Mouse (Mus musculus): ENCODE measurements at regions not wholly inside any gene's neighbourhood (a gene's known extent, or its start where the extent isn't known, plus 50 kb on each side); places are given as distances from the start of the nearest gene placed in this dataset.

DNA sequence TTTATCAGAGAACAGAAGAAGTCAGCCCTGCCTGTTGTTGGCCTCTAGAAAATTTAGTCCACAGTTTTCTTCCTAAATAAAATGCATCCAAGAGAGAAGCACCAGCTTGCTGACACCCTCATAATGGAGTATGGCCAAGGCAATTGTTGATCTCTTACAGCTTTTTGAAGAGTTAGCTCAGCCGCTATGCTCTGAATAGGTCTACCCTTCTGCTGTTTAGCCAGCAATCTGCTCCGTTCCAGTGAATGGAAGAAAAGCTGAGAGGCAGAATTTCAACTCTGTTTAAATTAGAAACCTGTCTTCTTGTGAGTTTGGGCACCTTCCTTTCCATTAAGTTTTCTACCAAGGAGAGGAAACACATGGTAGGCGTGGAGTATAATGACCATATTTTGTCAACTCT lies 290.8 kb downstream of the Rnf144b start:
- no peaks in the 10 kb centered on the region for H3K79me3 ChIP-seq (ENCODE audit: low read depth)
- no peak overlapping the region for H3ac ChIP-seq (ENCODE audit: control insufficient read depth, insufficient read length, low read depth)
- no peak for TF ChIP-seq MAX (IDR thresholded peaks at IDR 0.05)
- H3K79me2 ChIP-seq (ENCODE audit: control insufficient read depth, insufficient read depth), result no peaks in the 10 kb centered on the region
- no peak overlapping the region for H3K4me3 ChIP-seq (ENCODE audit: insufficient read depth, poor library complexity, severe bottlenecking)
- H3K27me3 ChIP-seq (ENCODE audit: control insufficient read depth, insufficient read depth, insufficient read length), result peaks cover 7% of the 10 kb centered on the region
- H3K36me3 ChIP-seq (ENCODE audit: control insufficient read depth, insufficient read depth), result no peaks in the 10 kb centered on the region

DNA sequence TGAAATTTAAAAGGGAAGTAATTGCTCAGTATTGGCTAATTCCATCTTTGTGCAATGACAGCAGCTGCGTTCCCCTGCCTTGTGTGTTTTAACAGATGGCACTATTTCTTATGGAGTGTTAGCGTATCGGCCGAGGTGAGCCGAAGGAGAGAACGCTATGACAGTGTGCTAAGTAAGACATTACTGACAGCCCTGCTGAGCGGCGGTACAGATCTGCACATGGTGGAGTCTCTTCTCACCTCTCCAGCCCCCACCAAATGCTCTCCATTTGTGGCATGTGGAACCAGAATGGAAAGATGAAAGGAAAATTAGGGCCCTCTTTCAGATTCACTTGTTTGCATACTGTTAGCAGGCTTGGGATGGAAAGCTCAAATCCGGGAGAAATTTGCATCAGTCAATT lies 291.5 kb downstream of the Rnf144b start:
- no peak for TF ChIP-seq FOSL1 (IDR thresholded peaks at IDR 0.05; ENCODE audit: insufficient read depth, low read length, poor library complexity, severe bottlenecking)
- no peak for TF ChIP-seq MYOG (IDR thresholded peaks at IDR 0.05; ENCODE audit: control insufficient read depth, extremely low read depth, insufficient read length)
- TF ChIP-seq MYOD1 (IDR thresholded peaks at IDR 0.05; ENCODE audit: control insufficient read depth, insufficient read length, low read depth), result no peak
- no peak for TF ChIP-seq USF1 (IDR thresholded peaks at IDR 0.05; ENCODE audit: low read depth)
- TF ChIP-seq MAX (IDR thresholded peaks at IDR 0.05), result no peak
- TF ChIP-seq CTCF (IDR thresholded peaks at IDR 0.05; ENCODE audit: control insufficient read depth, insufficient read depth, insufficient read length), result no peak
- no peak for TF ChIP-seq CEBPB (IDR thresholded peaks at IDR 0.05; ENCODE audit: low read depth)
- Histone ChIP-seq H3K79me3 (ENCODE audit: low read depth) (no peaks in the 10 kb centered on the region), H3K79me2 (ENCODE audit: control insufficient read depth, insufficient read depth) (no peaks in the 10 kb centered on the region), H3K4me3 (ENCODE audit: insufficient read depth, poor library complexity, severe bottlenecking) (no peak overlapping the region), H3K36me3 (ENCODE audit: control insufficient read depth, insufficient read depth) (no peaks in the 10 kb centered on the region), H3K27me3 (ENCODE audit: control insufficient read depth, insufficient read depth, insufficient read length) (peaks cover 3% of the 10 kb centered on the region), H3ac (ENCODE audit: control insufficient read depth, insufficient read length, low read depth) (no peak overlapping the region)

DNA sequence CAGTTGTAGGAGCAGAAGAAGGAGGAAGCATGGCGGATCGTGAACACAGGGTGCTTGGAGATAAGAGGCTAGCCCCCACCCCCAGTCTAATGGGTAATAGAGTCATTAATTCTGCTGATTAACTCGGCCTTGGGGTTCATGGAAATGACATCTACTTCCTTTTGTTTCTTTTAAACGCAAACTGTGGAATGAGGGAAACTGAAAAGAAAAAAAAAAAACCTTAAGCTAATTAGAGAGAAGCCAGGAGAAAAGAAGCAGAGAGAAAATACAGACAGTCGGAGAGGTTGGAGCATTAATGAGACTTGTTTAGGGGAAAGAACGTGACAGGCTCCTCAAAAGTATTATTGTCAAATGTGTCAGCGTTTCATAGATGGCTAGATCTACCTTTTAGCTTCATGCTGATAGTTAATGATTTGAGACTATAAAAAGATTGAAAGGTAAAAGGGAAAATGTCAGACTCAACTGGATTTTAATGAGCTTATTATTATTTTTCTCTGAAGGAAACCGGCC lies 307.5 kb downstream of the Rnf144b start:
- no peak overlapping the region for H3ac ChIP-seq (ENCODE audit: control insufficient read depth, insufficient read length, low read depth)
- H3K36me3 ChIP-seq (ENCODE audit: control insufficient read depth, insufficient read depth), result no peaks in the 10 kb centered on the region
- no peak overlapping the region for H3K4me3 ChIP-seq (ENCODE audit: insufficient read depth, poor library complexity, severe bottlenecking)
- no peaks in the 10 kb centered on the region for H3K79me2 ChIP-seq (ENCODE audit: control insufficient read depth, insufficient read depth)
- peaks cover 4% of the 10 kb centered on the region for H3K27me3 ChIP-seq (ENCODE audit: control insufficient read depth, insufficient read depth, insufficient read length)
- TF ChIP-seq MAX (IDR thresholded peaks at IDR 0.05), result no peak
- TF ChIP-seq FOSL1 (IDR thresholded peaks at IDR 0.05; ENCODE audit: insufficient read depth, low read length, poor library complexity, severe bottlenecking), result no peak
- TF ChIP-seq MYOD1 (IDR thresholded peaks at IDR 0.05; ENCODE audit: control insufficient read depth, insufficient read length, low read depth), result no peak
- TF ChIP-seq CEBPB (IDR thresholded peaks at IDR 0.05; ENCODE audit: low read depth), result no peak
- no peak for TF ChIP-seq USF1 (IDR thresholded peaks at IDR 0.05; ENCODE audit: low read depth)
- no peak for TF ChIP-seq CTCF (IDR thresholded peaks at IDR 0.05; ENCODE audit: control insufficient read depth, insufficient read depth, insufficient read length)
- TF ChIP-seq MYOG (IDR thresholded peaks at IDR 0.05; ENCODE audit: control insufficient read depth, extremely low read depth, insufficient read length), result no peak
- no peaks in the 10 kb centered on the region for H3K79me3 ChIP-seq (ENCODE audit: low read depth)

DNA sequence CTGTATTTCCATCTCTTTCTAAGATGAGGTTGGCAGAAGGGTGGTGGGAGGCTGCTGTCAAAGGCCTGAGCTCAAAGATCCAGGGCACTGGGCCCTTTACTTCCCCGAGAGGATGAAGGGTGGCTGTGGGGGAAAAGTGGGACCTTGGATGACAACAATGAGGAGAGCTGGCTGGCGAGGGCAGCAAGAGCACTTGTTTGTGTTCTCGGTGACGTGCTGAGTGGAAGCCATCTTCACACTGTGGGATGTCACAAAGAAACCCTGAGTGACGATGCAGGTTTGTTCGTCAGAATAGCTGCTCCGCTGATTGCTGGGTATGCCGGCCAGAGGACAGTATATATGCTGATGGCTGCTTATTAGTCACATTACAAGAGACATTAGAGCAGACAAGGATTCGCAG lies 308.0 kb downstream of the Rnf144b start:
- Histone ChIP-seq H3K79me3 (ENCODE audit: low read depth) (no peaks in the 10 kb centered on the region), H3ac (ENCODE audit: control insufficient read depth, insufficient read length, low read depth) (no peak overlapping the region), H3K79me2 (ENCODE audit: control insufficient read depth, insufficient read depth) (no peaks in the 10 kb centered on the region), H3K36me3 (ENCODE audit: control insufficient read depth, insufficient read depth) (no peaks in the 10 kb centered on the region), H3K27me3 (ENCODE audit: control insufficient read depth, insufficient read depth, insufficient read length) (peaks cover 4% of the 10 kb centered on the region), H3K4me3 (ENCODE audit: insufficient read depth, poor library complexity, severe bottlenecking) (no peak overlapping the region)
- TF ChIP-seq CEBPB (IDR thresholded peaks at IDR 0.05; ENCODE audit: low read depth) (no peak), FOSL1 (IDR thresholded peaks at IDR 0.05; ENCODE audit: insufficient read depth, low read length, poor library complexity, severe bottlenecking) (no peak), MYOG (IDR thresholded peaks at IDR 0.05; ENCODE audit: control insufficient read depth, extremely low read depth, insufficient read length) (no peak), USF1 (IDR thresholded peaks at IDR 0.05; ENCODE audit: low read depth) (no peak), MAX (IDR thresholded peaks at IDR 0.05) (no peak), CTCF (IDR thresholded peaks at IDR 0.05; ENCODE audit: control insufficient read depth, insufficient read depth, insufficient read length) (no peak), MYOD1 (IDR thresholded peaks at IDR 0.05; ENCODE audit: control insufficient read depth, insufficient read length, low read depth) (no peak)

DNA sequence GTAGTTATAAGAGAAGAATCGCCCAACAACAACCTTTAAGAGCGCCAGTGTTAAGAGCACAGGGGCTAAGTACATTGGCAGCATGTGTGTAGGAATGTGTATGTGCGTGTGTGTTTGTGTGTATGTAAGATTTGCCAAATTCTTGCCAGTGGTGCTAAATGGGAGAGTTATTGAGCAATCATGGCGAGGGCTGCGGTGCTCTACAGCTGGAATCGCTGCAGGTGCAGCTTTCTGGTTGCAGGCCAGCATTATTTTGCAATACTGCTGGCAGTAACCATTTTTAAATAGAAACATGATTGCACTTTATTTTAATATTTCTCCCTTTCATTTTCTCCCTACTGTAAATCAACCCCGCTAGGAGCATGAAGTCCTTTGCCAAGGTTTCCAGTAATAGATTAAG lies 313.2 kb downstream of the Rnf144b start:
- TF ChIP-seq MYOG (IDR thresholded peaks at IDR 0.05; ENCODE audit: control insufficient read depth, extremely low read depth, insufficient read length), result no peak
- TF ChIP-seq USF1 (IDR thresholded peaks at IDR 0.05; ENCODE audit: low read depth), result no peak
- TF ChIP-seq CTCF (IDR thresholded peaks at IDR 0.05; ENCODE audit: control insufficient read depth, insufficient read depth, insufficient read length), result no peak
- no peak for TF ChIP-seq CEBPB (IDR thresholded peaks at IDR 0.05; ENCODE audit: low read depth)
- no peak for TF ChIP-seq MAX (IDR thresholded peaks at IDR 0.05)
- no peak for TF ChIP-seq MYOD1 (IDR thresholded peaks at IDR 0.05; ENCODE audit: control insufficient read depth, insufficient read length, low read depth)
- TF ChIP-seq FOSL1 (IDR thresholded peaks at IDR 0.05; ENCODE audit: insufficient read depth, low read length, poor library complexity, severe bottlenecking), result no peak
- H3K36me3 ChIP-seq (ENCODE audit: control insufficient read depth, insufficient read depth), result no peaks in the 10 kb centered on the region
- no peak overlapping the region for H3ac ChIP-seq (ENCODE audit: control insufficient read depth, insufficient read length, low read depth)
- H3K79me3 ChIP-seq (ENCODE audit: low read depth), result no peaks in the 10 kb centered on the region
- no peaks in the 10 kb centered on the region for H3K79me2 ChIP-seq (ENCODE audit: control insufficient read depth, insufficient read depth)
- no peak overlapping the region for H3K4me3 ChIP-seq (ENCODE audit: insufficient read depth, poor library complexity, severe bottlenecking)
- H3K27me3 ChIP-seq (ENCODE audit: control insufficient read depth, insufficient read depth, insufficient read length), result peaks cover under 1% of the 10 kb centered on the region

DNA sequence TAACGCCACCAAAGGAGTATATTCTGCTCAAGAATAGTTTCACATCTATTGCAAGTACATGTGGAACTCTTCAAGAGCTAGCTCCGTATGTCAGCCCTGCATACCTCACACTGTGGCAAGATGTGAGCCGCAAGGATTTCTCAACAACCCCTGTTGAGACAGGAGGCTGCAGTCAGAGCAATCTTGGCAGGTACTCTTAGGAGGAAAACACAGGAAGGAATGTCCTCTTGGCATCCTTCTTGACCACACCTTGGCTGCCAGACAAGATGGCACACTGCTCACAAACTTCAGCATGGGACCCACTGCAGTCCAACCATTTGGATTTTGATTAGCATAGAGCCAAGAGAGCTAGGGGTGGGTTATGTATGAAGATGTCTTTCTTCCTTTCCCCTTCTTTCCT lies 322.4 kb downstream of the Rnf144b start:
- Histone ChIP-seq H3K79me2 (ENCODE audit: control insufficient read depth, insufficient read depth) (no peaks in the 10 kb centered on the region), H3ac (ENCODE audit: control insufficient read depth, insufficient read length, low read depth) (no peak overlapping the region), H3K36me3 (ENCODE audit: control insufficient read depth, insufficient read depth) (no peaks in the 10 kb centered on the region), H3K79me3 (ENCODE audit: low read depth) (no peaks in the 10 kb centered on the region), H3K27me3 (ENCODE audit: control insufficient read depth, insufficient read depth, insufficient read length) (no peaks in the 10 kb centered on the region), H3K4me3 (ENCODE audit: insufficient read depth, poor library complexity, severe bottlenecking) (no peak overlapping the region)
- no peak for TF ChIP-seq CEBPB (IDR thresholded peaks at IDR 0.05; ENCODE audit: low read depth)
- no peak for TF ChIP-seq USF1 (IDR thresholded peaks at IDR 0.05; ENCODE audit: low read depth)
- no peak for TF ChIP-seq MYOG (IDR thresholded peaks at IDR 0.05; ENCODE audit: control insufficient read depth, extremely low read depth, insufficient read length)
- no peak for TF ChIP-seq MAX (IDR thresholded peaks at IDR 0.05)
- TF ChIP-seq CTCF (IDR thresholded peaks at IDR 0.05; ENCODE audit: control insufficient read depth, insufficient read depth, insufficient read length), result no peak
- TF ChIP-seq MYOD1 (IDR thresholded peaks at IDR 0.05; ENCODE audit: control insufficient read depth, insufficient read length, low read depth), result no peak
- TF ChIP-seq FOSL1 (IDR thresholded peaks at IDR 0.05; ENCODE audit: insufficient read depth, low read length, poor library complexity, severe bottlenecking), result no peak

All from C2C12 (cell line).